Mouse (Mus musculus) thymus, postnatal 36 days (tissue): Measurements from ENCODE around the gene Igsf11.
A peak's percentile ranks its signal among the peaks of the same experiment; 100 is the strongest.

Source experiments
- DNase-seq, 2 experiments: peaks; one replicate each; pipeline ENCODE4 v3.0.0; 2022; ENCODE audit warnings: mixed read lengths in 2 of 2

The Igsf11 gene

DNA sequence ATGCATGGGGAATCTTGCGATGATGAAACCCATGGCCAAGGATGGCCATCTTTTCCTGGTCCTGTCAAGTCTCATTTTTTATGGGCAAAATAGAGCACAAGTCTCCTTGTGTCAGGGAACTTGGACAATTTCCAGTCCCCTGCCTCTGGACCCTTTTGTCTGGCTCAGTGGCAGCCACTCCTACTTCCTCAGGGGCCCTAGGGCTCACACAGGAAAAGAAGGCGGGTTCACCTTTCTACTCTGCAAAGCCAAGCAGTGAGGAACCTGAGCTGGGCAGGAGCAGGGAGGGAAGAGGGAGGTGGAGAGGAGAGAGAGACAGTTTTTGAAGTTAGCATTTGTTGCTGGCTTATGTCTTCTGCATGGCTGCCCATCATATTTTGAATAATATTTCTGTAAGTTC lies 93.9 kb downstream of the Igsf11 start:
- DNase-seq = no peak

DNA sequence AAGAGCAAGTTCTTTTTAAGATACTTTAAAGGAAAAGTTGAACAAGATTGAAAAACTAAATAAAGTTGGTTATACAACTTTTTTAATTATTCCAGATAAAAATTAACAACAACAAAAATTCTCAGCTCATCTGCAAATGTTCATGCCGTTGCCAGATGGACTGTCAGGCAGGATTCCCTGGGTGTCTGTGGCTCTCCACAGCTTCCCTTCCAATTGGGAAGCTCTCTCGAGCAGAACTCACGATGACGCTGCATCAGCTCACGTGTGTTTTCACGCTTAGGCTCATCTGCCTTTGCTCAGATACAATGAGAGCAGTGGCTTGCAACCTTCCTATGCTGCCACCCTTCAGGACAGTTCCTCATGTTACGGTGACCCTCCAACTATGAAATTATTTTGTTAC lies 101.2 kb downstream of the Igsf11 start:
- DNase-seq = no peak

- DNase-seq = no peak
Measured at GRCm38 (mm10) chr16:38998496-38999258, 106.2 kb downstream of the Igsf11 start.

- no peak for DNase-seq
Measured at GRCm38 (mm10) chr16:38999298-38999697, 106.8 kb downstream of the Igsf11 start.

DNA sequence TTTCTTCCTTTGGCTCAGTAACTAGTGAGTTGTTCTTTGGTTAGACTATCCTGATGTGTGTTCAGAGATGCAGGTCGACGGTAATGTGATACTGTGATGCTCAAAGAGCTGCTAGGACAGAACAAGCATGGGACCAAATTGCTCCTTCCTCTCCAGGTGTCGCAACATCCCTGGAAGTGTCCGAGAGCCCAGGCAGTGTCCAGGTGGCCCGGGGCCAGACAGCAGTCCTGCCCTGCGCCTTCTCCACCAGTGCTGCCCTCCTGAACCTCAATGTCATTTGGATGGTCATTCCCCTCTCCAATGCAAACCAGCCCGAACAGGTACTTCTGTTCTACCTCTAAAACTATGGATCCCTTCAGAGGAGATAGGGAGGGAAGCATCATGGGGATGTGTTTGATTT lies 114.5 kb downstream of the Igsf11 start:
- DNase-seq = no peak

- no peak for DNase-seq
Measured at GRCm38 (mm10) chr16:39019449-39019848, 127.0 kb downstream of the Igsf11 start.

DNA sequence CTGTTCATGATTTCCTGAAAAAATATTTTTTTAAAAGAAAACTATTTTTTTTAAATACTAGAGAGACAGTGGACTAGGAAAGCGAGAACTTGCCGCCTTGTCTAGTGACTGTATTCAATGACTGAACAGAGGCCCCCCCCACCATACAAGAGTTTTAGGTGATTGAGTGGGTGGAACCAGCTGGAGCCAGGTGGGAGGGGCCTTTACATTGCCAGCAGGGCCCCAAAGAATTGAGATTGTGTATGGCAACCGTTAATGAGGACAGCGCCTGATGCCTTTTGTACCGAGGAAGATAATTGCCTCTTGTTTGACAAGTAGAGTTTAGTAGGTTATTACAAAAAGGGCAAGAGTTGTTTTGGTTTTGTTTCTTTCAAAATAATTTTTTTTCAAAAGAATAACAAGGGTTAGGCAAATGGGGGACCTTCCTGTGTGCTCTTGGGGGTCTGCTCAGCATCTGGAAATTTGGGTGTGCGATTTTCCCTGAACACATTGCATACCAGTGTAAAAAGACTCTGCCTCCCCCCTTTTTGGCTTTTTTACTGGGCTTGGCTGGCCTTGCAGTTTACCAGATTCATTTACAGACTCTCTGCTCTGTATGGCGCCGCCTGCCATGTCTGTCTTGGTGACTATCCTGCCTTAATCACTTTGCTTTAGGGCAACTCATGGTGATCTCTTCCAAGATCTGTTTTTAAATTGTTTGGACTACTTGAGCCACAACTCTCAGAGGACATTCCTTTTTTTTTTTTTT lies 133.7 kb downstream of the Igsf11 start:
- no peak for DNase-seq

- DNase-seq = no peak
Measured at GRCm38 (mm10) chr16:39031350-39031749, 138.9 kb downstream of the Igsf11 start.

DNA sequence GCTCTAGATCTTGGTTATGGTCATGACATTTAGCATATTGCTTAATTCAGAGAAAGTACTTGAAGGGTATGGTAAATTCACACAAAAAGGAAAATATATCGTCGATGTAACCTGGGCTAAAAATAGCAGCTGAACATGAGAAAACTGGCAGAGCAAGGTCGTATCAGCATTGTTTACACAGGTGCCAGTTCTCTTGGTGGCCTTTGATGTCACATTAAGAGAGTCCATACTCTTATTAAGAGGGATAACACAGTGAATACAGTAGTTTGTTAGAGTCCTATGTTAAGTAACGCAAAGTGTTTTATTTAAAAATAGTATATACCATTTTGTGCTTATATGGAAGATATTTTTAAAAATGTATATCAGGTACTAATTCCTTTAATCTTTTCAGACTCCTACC lies 144.8 kb downstream of the Igsf11 start:
- no peak for DNase-seq

- no peak for DNase-seq
Measured at GRCm38 (mm10) chr16:39044381-39044780, 151.9 kb downstream of the Igsf11 start.

DNA sequence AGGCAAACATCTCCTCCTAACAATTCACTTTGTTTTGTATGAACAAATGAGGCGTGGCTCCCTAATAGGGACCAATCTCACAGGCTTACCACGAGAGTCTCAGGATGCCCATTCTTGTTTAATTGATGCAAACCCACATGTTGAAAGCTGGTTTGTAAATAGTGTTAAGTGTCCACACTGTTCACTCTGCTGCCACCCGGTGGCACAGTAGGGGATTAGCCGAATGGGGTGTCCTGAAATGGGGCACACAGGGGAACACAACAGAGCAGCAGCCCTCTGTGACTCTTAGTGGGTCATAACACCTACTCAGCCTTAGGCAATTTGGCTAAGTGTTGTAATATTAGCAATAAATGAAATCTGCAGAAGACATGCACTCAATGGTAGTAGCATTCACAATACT lies 156.4 kb downstream of the Igsf11 start:
- DNase-seq = no peak

DNA sequence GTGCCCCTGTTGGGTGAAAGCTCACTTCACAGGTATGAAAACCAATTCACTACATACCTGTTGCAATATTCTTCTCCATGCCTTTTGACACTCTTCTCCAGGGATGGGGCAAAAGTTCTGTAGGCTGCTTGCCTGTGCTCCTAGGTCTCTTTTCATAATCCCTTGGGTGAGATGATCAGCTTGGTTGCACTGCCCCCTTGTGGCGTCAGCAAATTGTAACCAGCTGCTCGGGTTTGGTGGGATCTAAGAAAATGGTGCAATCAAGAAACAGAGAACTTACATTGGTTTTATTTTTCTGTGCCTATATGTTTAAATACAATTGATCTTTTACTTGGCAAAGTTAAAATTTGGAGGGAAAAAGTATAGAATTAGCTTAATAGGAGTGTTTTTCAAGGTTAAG lies 160.5 kb downstream of the Igsf11 start:
- peak in 1 of 2 experiments; percentile 9 for DNase-seq

DNA sequence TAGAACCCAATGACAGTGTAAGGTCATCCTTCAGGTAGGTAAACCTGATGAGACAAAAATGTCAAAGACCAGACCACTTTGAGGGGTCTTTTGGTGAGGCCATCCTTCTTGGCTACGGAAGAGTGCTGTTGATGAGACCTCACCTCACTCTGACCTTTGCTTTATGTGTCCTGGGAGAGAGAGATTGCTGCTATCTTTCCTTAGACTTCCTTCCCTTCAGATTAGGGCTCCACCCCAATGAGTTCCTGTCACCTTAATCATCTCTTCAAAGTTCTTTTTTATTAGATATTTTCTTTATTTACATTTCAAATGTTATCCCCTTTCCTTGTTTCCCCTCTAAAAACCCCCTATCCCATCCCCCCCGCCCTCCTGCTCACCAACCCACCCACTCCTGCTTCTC lies 161.3 kb downstream of the Igsf11 start:
- no peak for DNase-seq

DNA sequence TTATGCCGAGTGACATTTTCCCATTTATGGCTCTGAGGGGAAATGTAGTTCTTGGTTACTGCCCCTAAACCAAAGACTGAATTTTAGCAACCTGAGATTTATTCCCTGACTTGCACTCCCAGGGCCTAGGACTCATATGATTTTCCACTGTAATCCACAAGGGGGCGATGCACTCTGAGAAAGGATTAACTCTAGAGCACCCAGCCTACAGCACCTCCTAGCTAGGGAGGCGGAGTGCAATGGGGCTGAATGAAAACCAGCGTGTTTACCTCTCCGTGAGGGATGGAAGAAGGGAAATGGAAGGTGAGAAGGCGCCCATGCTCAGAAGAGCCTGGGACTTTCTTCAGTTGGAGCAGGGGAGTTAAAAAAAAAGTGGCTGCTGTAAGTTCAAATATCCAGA lies 163.6 kb downstream of the Igsf11 start:
- DNase-seq = no peak

DNA sequence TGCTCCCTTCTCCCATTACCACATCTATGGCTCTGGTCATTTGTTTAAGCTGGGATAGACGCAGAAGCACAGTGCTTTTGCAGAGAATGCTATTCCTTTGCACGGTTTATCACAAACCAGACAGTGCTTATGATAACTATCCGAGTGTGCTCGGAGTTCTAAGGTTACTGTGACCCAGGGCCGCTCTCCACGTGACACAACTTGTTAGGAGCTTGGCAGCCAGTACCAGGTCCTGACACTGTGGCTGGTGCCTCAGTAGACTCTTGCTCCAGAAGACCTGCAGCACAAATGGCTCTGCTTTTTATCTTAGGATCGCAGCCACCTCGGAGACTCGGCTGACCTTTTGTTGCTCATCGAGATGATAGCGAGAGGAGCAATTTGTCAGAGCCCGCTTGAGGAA lies 164.5 kb downstream of the Igsf11 start:
- DNase-seq = no peak

DNA sequence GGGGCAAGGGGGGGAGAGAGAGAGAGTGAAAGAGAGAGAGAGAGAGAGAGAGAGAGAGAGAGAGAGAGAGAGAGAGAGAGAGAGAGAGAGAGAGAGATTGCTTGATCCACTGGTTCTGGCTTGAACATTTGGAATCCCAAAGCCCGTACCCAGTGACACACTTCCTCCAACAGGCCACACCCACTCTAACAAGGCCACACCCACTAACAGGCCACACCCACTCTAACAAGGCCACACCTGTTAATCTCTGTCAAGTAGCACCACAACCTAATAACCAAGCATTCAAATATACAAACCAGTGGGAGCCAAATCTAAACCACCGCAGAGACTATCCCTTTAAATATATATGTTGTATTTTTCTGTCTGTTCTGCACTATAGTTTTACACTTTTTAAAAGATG lies 166.4 kb downstream of the Igsf11 start:
- DNase-seq = no peak

- DNase-seq = no peak
Measured at GRCm38 (mm10) chr16:39062596-39062995, 170.1 kb downstream of the Igsf11 start.

GRCm38 (mm10) chr16:39065576-39065975 lies 173.1 kb downstream of the Igsf11 start:
- no peak for DNase-seq

DNA sequence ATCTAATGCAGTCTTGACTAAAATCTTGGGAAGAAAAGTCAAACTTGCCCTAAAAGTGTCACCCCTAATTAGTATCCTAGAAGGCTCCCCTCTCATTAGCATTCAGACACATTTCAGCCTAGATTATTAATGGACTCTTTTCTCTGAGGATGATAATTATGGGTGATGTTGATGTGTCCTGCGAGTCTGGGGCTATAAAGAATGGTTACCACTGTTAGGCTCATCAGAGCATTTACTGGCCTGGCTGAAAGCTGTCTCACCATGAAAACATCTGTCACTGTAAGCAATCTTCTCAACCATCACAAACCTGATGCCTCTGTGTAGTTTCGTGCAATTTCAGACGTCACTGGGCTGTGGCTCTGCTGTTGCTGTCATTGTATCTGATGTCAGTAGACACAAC lies 179.0 kb downstream of the Igsf11 start:
- DNase-seq = no peak
